Mouse (Mus musculus): ENCODE measurements at regions not wholly inside any gene's neighbourhood (a gene's known extent, or its start where the extent isn't known, plus 50 kb on each side); places are given as distances from the start of the nearest gene placed in this dataset.

DNA sequence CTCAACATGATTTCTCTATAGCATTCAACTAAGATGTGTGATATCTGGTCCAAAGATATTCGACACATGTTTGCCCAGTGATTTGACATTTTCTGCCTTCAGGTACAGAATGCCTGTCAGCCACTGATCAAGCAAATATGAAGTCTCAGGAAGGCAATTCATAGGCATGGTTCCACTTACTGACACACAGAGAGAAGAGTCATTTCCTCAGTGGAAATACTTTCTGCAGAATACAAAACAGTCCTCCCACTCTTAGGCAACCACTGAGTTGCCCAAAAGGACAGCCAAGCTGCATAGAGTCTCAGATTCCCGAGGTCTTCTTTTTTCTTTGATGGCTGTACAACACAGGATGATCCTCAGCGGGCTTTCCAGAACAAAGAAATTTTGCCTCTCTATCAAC, 110.9 kb downstream of the Ndufa4 start:
- no peak for DNase-seq

DNA sequence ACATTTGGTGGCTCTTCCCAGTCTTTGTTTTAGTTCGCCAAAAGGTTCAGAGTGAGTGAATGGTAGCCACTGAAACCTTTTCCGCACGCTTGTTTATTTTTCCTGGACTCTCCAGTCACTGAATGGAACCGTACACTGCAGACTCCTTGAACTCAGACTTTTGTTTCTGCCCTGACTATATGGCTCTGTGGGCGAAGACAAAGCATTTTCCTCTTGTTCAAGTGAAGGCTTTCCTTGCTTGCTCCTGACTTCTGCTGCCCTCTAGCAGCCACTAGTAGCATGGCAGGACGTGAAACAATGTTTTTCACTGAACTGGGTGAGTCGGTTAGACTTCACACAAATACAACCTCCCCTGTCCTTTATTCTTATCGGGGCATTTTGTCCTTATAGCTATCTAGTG, 113.9 kb downstream of the Ndufa4 start:
- DNase-seq, result peak; percentile 77 to 79

DNA sequence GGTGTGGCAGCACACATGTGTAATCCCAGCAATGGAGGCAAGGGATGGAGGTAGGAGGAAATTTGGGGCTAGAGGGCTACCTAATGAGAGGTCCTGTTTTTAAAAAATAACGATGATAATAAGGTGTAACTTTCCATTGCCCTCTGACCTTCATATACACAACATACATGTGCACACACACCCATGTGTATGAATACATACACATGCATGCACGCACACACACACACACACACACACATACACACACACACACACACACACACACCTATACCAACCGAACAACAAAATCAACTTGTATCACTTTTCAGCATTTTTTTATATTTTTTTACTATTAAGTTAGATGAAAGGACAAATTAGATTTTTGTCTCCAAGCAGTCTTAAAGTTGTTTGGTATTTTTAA, 115.1 kb downstream of the Ndufa4 start:
- DNase-seq, result no peak

DNA sequence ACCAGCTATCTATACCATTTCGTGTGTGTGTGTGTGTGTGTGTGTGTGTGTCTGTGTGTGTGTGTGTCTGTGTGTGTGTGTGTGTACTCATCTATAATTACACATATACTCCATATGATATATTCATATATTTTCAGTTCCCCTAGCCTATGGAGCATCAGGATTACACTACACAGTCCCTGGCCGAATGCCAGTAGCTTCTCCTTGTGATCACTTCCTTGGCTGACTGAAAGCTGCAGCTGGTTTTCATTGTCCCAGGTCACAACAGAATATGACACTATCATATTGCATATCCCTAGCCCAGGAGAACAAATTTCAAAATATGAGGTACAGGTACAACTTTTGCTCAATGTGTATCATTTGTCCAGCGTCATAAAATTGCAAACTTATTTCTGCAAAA, 116.2 kb downstream of the Ndufa4 start:
- DNase-seq, result peak in 1 of 2 experiments; percentile 1

DNA sequence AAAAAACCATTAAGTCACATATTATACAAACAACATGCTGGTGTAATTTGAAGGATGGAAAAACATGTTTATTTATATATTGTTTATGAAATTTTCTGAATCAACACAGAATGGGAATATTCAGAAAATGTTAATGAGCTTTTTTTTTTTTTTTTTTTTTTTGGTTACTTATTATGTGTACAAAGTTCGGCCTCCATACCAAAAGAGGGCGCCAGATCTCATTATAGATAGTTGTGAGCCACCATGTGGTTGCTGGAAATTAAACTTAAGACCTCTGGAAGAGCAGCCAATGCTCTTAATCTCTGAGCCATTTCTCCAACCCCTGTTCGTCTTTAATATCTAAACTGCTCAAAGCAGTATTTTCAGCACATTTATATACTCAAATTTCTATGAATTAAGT, 133.3 kb downstream of the Ndufa4 start:
- DNase-seq, result no peak

DNA sequence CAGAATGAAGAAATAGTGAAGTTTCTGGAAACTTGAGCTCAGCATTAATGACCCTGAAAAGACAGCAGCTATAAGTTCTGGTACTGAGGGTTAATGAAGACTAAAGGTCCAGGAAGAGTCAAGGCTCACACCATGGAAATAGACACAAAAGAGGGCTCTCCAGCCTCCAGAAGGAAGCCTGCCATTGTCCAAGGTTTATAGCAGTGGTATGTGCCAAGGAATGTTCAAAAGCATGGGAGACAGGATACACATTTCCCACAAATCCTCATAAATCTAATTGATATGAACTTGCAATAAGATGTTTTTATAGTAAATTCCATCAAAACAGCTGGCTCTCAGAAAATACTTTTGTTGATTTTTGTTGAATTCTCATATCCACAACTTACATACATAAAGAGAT, 144.4 kb downstream of the Ndufa4 start:
- DNase-seq, result no peak

DNA sequence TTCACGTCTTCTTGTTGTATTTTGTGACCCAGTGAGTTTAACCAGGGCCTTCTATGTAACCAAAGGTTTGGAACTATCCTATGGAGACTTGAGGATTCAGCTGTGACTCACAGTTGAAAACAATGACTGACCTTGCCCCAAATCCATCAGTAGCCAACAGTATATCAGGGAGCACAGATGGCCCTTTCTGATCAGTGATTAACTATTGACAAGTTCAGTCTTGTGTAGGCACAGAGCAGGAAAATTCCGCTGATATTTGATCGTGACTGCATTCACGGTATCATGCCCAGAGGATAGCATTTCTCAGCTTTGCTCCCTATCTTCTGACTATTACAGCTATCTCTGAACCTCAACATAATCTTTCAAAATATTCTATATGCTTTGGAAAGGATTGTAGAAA, 169.6 kb downstream of the Ndufa4 start:
- no peak for DNase-seq

DNA sequence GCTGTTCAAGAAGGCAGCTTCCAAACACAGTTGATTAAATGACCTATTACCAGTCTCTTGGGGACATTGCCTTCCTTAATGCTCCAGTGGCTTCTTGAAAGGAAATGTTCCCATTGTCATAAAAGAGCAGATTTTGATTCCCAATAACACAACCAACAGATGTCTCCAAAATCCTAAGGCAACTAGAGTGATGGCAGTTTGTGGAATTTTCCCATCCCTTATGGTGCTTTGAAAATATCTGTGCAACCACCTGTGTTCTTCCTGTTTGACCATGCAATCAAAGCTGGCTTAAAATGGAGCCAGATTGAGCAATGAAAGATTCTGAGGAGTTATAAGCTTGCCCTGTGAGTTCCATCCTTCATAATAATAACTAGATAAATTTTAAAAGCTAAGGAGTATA, 176.2 kb downstream of the Ndufa4 start:
- no peak for DNase-seq

DNA sequence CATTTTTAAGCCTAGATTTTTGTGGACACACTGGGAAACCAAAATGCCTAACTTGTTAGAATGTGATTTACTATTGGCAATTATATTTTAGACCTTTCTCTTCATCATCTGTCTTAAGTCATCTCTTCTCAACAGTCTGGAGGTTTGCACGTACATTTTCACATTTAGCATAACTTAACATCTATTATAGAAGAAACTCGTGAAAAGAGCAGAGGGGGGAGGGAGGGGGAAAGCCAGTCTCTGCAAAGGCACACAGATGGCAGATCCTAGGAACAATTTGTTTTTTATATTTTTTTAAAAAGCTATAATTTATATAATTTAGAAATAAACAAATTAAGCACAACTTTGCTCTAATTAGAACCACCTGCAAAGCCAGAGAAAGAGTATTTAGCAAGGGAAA, 176.6 kb downstream of the Ndufa4 start:
- DNase-seq, result no peak

DNA sequence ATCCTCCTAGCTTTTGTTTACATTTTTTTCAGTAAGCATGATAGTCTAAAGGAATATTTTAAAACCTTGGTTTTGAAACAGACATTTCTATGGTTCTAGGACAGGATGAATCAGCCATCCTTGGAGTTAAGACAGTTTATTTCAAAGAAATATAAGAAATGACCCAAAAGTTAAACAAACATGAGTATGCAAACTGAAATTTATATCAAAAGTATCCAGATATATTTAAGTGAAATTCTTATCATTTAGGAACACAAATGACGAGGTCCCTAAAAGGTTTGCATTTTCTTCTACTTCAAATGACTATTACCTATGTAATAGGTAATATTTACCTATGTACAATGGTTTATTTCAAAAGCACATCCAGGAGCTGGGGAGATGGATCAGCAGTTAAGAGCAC, 179.5 kb downstream of the Ndufa4 start:
- DNase-seq, result no peak

DNA sequence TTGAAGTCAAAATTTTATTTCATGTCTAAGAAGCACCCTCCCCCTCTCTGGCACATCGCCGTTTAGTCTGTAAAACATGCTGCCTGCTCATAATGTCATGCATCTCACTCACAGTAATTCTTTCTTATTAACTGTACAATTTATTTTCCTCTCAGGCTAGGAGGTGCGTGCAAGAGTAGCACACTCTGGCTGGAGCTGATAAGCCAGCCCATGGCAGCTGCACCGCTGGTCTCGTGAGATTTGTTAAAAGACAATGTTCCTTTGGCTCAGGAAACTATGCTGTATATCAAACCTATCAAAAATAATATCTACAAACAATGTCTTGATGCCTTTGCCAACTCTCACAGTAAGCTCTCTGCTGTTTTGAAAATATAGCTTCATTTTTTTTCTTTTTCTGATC, 179.9 kb downstream of the Ndufa4 start:
- DNase-seq, result peak in 1 of 2 experiments; percentile 7

DNA sequence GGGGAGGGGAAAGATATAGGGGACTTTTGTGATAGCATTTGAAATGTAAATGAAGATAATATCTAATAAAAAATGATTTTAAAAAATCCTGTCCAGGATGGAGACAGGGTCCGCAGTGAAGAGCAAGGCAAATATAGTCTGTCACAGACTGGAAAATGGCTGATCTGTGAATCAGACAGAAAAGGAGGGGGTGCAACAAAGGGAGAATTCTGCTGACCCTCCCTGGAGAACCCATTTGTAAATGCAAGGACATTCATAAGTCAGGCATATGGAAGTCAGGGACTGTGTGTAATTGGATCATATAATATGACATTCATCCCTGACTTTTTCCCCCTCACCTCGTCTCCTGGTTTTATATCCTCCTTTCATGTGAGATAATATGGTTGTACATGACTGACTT, 183.8 kb downstream of the Ndufa4 start:
- DNase-seq, result no peak

DNA sequence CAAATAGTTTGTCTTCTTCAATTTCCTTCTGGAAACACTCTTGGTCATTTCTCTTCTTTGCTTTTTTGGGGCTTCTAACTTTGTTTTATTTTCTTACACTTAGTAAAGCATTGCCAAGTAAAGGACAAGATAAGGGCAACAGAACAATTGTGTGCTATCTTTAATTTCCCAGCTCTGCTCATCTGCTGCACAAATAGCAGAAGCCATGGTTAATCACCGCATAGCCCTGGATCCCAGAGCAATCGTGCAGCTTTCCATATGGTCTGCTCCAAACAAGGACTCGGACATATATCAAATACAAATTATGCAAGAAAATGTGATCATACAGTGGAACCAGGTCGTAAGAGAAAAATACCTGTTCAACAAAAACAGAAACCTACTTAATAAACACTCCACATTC, 187.0 kb downstream of the Ndufa4 start:
- DNase-seq, result no peak

DNA sequence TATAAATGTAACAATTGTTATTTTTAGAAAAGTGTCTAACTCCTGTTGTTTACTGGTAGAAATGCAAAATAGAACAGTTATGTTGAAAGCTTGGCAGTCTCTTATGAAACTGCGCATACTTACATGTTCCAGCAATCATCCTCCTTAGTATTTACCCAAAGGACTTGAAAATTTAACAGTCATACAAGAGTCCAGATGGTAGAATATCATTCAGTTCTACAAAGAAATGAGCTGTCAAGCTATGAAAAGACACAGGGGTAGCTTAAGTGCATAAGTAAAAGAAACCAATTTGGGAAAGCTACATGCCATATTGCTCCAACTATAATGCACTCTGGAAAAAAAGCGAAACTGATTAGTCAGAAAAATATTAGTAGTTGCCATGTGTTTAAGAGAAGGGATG, 196.7 kb downstream of the Ndufa4 start:
- no peak for DNase-seq

DNA sequence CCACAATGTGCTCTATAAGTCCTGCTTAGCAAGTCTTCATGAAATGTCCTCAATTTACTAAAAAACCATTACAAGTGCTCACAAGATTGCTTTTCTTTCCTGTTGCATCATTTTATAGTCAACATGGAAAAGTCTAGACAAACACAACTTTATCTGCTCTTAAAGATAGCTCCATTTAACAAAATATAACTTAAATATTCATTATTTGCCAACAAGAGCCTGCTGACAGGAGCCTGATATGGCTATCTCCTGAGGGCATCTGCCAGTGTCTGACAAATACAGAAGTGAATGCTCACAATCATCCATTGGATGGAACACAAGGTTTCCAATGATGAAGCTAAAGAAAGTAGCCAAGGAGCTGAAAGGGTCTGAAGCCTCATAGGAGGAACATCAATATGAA, 197.8 kb downstream of the Ndufa4 start:
- DNase-seq, result no peak

Measured in cerebellum, postnatal 14 days (tissue).